Mouse (Mus musculus) kidney, adult 8-10 months (tissue): Measurements from ENCODE around the gene Mpv17.

Experiments used
- DNase-seq, 2 experiments: peaks; one replicate each; pipeline ENCODE4 v3.0.0; 2022

Gene Mpv17

DNA sequence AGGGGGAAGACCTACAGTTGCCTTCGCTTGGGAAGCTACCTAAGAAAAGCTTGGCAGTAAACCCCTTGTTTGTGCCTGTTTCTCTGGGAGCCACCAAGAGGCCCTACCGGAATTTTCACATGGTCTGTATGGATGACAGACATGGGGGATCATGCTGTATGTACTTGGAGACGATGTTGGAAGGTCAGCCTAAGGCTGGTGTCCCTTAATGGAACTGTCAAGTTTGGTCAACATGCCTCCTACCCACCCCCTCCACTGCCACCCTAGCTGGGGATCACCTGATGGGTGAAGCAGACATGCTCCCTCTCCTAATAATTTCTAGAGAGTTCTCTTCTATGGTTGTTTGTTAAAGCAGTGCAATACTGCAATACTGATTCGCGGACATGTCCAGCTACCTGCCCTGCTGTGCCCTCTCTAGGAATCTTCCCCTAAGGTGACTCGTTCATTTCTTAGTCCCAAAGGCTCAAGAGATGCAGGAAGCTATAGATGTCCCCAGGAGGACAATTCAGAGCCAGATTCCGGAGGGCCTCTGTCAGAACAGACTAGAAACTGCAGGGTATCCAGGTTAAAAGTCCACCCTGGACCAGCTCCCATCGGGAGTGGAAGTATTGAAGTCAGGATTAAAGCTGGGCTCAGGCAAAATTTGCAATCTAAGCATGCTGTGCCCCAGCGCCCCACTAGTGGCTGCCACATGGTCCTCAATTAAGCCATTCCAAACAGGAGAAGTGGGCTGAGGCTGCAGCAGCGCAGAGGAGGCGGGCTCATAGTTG lies 58.2 kb downstream of the Mpv17 start:
- DNase-seq, result no peak

DNA sequence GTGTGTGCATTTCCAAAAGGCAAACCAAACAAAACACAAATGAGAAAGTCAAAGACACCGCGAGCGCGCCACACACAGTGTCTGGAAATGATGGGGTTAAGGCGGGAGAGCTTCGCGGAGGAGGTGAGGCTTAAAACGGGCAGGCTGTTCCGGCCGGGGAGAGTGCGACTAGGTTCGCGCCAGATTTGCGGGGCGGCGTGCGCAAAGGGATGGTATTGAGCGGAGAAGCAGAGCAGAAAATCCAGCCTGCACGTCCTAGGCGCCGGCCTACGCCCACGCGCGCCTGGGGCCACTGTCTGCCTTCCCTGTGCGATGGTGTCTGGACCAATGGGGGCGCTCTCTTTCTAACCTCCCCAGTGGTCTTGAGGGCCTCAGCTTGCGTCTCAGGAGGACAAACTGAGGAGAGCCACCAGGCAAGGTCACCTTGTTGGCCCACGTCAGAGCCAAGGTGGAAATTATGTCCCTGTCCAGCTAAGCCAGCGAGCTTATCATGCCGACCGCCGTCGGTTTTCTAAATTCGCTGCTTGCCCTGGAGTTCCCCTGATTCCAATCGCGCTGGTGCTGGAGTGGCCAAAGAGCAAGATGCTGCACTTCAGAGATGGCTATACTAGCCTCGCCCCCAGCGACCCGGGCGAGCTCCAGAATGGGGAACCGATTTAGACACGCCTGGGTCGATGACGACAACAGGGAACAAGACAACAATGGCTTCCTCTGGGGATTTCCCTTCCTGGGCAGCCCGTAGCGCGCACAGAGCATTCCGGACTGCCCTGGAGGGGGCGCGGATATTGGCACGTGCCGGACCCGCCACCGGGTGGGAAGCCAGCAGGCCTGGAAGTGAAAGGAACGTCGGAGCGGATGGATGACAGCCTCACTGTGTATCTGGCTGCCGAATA lies 59.0 kb downstream of the Mpv17 start:
- DNase-seq, result peak; percentile 20 to 44

DNA sequence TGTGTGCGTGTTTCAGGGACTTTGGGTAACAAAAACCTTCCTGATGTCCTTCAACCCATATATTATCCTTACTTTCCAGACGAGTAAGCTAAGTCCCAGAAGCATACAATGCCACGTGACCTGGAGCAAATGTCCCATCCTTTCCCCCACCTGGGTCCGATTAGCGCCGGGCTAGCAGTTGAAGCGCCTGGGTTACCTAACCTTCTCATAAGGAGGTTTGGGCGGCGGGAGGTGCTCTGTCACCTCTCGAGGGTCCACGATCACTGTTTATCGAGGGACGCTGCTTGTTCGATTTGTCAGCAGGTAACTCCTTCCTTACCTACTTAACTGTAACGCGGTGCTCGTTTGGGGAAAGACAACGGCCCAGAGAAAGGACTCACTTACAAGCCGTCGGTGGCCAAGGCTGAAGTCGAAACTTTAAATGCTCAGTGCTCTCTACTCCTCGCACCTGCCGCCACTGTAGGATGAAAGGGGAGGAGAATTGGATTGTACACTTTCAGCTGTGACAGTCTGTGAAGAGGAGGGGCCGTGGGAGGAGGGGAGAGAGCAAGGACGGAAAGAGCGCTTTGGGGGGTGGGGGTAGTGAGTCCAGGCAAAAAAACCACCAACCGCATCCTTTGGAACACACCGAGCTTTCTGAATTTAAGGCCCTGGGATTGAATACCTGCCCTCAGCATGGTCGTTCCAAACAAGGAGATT lies 59.8 kb downstream of the Mpv17 start:
- no peak for DNase-seq

DNA sequence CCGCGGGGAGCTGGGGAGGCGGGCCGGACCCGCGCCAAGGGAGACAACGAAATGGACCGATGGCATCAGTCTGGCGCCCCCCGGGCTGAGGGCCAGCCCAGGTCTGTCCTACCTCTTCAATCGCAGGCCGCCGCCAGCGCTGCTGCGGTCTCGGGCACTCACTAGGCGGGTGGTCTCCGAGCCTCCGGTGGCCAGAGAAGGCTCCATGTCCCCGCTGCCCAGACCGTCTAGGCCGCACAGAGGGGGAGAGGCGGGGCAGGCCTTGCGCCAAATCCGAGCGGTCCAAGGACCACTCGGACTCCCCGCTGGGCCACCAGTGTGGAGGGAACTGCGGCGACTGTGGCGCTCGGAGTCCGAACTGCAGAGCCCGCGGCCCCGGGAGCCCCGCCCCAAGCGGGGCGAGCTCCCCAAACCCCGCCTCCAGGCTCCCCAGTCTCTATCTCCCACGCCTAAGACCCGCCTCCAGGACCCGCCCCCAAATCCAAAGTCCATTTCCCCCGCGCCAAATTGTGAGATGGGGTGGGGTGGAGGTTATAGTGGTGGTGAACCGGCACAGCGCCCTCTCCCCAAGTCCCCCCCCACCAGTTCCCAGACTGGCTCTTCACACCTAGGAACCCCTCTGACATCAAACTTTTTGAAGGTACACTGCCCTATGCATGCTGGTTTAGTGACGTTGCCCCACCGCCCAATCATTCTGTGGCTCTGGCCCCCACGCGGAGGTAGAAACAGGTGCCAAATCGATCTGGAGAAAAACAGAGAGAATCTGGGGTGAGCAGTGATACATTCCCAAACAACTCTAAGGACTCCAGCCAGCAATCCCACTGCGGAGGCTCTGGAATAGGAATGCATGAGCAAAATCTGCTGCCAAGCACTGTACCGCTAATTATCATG lies 60.7 kb downstream of the Mpv17 start:
- DNase-seq, result peak; percentile 54 to 70

DNA sequence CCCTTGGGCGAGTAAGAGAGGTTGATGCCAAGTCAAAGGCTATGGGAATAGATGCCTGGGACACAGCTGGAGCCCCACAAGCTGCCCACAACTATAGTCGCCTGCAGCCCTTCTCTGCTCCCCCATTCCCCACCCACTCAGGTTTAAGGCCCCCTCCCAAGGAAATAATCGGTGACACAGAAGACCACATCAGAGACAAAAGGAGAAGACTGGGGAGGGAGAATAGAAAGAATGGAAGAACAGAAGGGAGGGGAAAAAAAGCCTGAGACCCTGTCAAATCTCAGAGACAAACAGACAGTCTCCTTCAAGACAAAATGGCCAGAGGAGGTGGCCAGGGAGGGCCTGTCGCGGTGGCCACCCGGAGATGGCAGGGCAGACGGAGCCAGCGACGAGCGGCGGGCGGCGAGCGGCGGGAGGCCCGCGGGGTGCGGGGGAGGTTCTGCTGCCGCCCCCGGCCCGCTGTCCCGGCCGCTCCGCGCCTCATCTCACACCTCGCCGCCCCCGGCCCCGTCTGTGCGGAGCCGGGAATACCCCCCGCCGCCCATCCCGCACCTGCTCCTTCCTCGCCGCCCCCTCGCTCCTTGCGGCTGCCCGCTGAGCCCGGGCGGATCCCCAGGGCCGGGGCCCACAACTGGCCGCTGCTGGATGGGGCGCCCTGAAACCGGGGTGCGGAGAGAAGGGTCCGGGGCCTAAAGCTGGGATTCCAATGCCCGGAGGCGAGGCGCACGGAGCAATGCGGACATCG lies 61.6 kb downstream of the Mpv17 start:
- no peak for DNase-seq
